Mouse (Mus musculus) right cerebral cortex, adult 2 months (tissue): ENCODE measurements at regions not wholly inside any gene's neighbourhood (a gene's known extent, or its start where the extent isn't known, plus 50 kb on each side); places are given as distances from the start of the nearest gene placed in this dataset.
"Not testable (repeated sequence)": the region's sequence is repeated elsewhere in the genome, so short reads cannot be mapped to it uniquely, and the experiment has no call there.

Experiments
- DNase-seq, 2 experiments: peaks; one replicate each; pipeline ENCODE4 v3.0.0; 2021 to 2022; ENCODE audit warnings: low spot score in 2 of 2

GRCm38 (mm10) chr5:118458727-118459390 is 101.6 kb upstream of the Med13l start:
- DNase-seq = peak; percentile 79 to 81

DNA sequence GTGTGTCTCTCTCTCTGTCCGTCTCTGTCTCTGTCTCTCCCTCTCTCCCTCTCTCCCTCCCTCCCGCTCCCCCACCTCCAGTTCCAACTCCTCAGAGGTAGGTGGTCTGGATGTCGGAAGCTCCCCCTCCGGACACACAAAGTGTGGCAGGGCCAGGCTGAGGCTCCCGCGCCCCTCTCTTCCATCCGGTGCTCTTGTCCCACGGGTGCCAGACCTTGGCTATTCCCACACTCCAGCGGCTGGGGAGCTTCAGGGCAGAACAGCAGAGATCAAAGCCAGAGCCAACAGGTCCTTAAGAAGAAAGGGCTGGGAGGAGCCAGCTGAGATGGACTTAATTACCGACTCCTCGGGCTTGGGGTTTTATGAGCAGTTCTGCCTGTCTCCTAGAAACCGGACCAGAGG is 101.1 kb upstream of the Med13l start:
- DNase-seq = peak in 1 of 2 experiments; percentile 11

GRCm38 (mm10) chr5:118461967-118462366 is 98.5 kb upstream of the Med13l start:
- DNase-seq = no peak

DNA sequence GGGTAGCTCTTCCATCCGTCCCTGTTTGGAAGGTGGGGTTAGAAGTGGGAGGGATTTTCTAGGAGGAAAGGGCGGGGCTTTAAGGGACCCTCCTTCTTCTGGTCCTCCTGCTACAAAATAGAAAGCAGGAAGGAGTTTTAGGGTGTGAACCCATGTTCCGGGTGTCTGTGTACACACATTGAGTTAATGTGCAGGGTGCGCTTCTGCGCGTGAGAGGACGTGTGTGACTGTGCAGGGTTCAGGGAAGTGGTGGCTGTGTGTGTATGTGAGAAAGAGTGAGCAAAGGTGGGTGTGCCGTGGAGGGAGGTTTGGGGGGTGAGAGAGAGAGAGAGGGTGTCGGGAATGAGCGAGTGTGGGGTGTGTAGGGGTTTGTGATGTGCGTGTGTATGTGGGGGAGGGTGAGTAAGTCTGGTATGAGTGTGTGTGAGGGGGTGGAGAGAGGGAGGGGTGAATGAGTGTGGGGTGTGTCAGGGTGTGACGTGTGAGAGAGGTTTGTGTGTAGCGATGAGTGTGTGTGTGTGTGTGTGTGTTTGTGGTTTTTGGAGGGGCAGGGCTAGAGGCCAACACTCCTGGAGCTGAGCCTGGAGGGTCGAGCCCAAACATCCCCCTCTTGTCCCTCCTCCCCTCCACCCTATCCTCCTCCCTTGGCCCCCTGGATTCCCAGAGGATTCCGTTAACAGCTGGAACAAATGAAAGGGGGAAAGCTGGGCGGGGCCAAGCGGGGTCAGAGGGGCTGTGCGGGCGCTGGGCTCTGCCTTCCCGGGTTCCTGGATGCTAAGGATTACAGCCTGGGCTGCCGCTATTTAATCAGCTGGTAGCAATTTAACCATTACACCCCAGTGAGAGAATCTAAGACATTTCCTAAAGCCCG is 95.3 kb upstream of the Med13l start:
- DNase-seq = peak in 1 of 2 experiments; percentile 11

DNA sequence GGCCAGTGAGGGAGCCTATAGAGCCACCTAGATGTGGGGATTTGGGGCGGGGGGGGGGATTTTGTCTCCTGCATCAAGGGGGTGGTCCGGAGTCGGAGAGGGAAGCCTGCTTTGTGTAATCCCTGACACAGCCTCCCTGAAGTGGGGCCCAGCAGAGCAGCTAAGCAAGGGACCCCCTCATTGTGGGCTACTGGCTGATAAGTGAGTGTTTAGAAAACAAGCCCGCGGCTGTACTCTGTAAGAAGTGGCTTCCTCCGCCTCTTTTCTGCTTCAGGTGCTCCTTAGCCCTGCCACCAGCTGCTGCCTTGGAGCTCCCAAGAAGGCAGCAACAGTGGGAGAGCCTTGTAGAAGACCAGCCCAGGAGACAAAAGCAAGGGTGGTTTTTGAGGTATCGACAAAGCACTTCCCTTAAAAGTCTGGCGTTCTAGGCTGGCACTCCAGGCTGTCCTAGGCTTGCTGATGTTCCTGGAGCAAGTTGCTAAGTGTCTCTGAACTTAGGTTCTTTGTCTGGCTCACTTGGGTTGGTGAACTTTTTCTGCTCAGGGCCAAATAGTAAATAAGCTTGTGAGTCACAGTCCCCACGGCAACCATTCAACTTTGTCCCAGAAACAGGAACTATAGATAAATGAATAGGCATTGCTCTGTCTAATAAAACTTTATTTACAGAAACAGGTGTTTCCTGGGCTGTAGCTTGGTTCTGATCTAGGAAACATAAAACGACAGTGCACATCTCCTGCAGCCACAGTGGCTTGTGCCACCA is 94.3 kb upstream of the Med13l start:
- no peak for DNase-seq

DNA sequence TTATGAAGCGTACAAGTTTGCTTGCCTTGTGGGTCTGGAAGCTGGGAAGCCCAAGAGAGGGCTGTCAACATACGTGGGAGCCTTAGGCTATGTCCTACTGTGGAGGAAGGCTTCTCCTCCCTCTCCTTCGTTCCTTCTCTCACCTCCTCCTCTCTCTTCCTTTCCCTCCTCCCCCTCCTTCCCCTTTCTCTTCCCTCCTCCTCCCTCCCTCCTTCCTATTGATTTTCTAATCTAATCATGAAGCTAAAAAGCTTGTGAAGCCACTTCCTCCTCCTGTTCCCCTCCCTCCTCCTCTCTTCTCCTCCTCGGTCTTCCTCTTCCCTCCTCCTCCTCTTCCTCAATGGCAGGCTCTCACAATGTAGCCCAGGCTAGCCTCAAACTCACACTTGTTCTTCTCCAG is 91.7 kb upstream of the Med13l start:
- DNase-seq = no peak

DNA sequence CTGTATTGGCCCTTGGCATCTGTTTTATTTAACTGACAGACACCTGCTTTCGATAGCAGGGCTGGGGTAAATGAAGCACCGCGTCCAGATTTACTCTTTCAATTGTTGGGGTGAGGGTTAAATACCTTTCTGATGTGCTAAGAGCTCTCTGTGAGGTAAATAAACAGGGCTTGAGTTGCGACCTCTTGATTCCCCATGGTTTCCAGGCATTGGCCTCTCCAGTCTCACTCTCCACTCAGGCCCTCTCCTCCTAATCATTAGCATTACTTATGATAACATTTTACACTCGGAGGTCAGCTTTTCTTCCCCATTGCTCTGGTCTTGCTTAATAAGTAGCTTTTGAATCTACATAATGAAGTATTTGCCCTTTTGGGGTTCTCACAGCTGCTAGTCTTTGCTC is 88.9 kb upstream of the Med13l start:
- no peak for DNase-seq

DNA sequence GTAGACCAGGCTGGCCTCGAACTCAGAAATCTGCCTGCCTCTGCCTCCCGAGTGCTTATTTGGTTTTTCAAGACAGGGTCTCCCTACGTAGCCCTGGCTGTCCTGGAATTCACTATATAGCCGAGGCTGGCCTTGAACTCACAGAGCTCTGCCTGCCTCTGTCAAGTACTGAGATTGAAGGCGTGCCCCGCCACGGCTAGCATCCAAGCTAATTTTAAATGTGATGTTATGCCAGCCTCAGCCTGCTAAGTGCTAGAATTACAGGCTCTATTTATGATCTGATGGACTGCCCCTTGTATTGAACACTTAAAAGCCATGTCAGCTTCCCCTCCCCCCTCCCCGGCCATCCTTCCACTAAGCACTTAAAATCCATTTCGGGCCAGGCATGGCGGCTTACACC is 88.2 kb upstream of the Med13l start:
- no peak for DNase-seq

- no peak for DNase-seq
Measured at GRCm38 (mm10) chr5:118473128-118473730, 87.2 kb upstream of the Med13l start.

DNA sequence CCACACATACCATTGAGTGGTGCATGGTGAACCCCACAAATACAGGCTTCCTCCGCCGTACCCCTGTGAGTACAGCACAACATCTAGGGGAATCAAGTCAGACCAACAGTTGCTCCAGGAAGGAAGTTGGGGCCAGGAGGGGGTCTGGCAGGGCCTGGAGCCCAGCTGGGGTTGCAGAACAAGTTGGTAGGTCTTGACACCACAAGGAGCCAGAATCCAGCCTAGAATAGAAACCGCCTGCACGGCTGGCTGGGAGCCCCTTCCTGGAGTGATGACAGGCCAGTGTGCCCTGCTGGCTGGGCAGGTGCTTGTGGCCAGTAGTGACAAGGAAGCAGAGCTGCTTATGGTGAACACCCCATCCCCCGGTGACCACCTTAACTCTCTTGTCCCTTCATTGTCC is 83.9 kb upstream of the Med13l start:
- DNase-seq = no peak

- no peak for DNase-seq
Measured at GRCm38 (mm10) chr5:118477131-118478119, 83.1 kb upstream of the Med13l start.

DNA sequence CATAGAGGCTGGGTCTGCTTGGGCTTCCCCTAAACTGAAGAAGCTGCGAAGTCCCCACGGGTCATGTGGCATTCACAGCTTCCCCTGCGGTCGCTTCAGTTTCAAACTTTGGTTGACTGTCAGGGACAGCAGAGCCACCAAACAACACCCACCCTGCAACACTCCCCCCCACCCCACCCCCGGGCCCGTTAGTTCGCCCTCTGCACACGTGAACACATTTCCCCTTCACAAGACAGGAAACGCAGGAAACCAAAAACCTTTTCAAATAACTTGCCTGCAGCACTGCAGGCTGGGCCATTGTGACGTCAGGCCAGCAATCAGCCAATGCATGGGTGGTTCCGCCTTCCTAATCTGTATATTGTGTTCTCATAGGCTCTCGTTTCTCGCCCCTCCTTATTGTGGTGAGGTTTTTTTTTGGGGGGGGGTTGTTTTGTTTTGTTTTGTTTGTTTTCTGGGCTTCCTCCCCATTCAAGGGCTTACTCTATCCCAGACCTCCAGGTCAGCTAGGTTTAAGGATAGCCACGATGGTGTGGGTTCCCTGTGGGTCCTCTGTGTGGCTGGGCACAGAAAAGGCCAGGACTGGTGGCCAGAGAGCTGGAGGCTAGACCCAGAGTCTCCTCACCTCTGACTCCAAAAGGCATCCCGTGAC is 82.2 kb upstream of the Med13l start:
- DNase-seq = peak; percentile 13 to 47

DNA sequence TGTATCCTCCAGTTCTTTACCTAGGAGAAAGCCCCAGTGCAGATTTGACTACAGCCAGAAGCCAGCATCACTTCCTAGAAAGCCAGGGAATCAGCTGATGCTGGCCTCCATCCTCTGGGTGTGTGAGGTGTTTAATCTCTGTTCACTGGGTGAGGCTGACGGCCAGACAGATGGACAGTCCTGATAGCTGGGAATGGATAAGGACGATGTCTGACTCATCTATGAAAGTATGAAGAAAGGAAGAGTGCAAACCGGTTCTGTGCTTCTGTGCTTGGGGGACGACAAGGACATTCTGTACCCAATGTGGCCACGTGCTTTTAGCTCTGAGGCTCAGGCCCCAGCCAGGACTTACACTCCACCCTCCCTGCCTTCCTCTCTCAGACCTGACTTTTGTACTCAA is 80.5 kb upstream of the Med13l start:
- DNase-seq = no peak

- no peak for DNase-seq
Measured at GRCm38 (mm10) chr5:118480965-118481793, 79.3 kb upstream of the Med13l start.

DNA sequence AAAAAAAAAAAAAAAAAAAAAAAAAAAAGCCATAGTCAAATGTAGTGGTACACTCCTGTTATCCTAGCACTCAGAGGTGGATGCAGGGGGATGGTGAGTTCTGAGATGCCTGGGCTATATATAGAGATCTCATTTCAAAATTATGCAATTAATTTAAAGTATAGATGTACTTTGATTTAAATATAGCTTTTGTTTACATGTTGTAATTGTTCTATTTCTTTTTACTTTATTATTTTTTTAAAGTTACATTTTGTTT is 78.8 kb upstream of the Med13l start:
- no peak for DNase-seq

DNA sequence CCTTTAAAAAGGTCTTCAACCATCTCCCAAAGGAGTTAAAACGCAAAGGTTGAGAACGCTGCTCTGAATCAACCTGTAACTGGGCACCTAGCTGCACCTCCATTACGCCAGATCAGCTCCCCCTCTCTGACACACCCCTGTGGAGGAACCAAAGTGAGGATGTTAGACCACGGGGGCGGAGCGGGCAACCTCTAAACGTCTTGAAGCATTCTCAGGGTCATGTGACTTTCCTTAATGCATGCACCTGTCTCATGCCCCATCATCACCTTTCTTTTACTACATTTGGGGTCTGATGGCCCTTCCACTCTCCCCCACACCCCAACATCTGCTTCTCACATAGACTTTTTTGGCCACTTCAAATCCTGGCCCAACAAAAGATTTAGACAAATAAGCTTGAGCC is 77.9 kb upstream of the Med13l start:
- DNase-seq = no peak

GRCm38 (mm10) chr5:118483001-118483400 is 77.5 kb upstream of the Med13l start:
- no peak for DNase-seq

GRCm38 (mm10) chr5:118483532-118483931 is 76.9 kb upstream of the Med13l start:
- no peak for DNase-seq

GRCm38 (mm10) chr5:118485191-118485590 is 75.3 kb upstream of the Med13l start:
- DNase-seq = no peak

DNA sequence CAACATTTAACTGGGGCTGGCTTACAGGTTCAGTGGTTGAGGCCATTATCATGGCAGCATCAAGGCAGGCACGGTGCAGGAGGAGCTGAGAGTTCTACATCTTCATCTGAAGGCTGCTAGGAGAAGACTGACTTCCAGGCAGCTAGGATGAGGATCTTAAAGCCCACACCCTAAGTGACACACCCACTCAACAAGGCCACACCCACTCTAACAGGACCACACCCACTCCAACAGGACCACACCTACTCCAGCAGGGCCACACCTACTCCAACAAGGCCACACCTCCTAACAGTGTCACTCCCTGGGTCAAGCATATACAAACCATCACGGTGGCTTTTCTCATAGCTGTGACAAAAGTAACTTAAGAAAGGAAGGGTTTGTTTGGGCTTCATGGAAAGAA is 68.0 kb upstream of the Med13l start:
- DNase-seq = not testable (repeated sequence)
